Mouse (Mus musculus) stomach, embryonic 16.5 days (tissue): Measurements from ENCODE around the gene Mmrn2. TPM values are rescaled to one million over a fixed set of nuclear protein-coding genes. Genes with fewer than 3 reads are reported as not detected.
A peak's percentile ranks its signal among the peaks of the same experiment; 100 is the strongest.

ENCODE experiments used
- ATAC-seq: fragments of 200-750 bp; cut with Nextera tagmentation; 2 replicates; pipeline ENCODE4 v1.8.0; 2017; ENCODE audit warnings: moderate number of reproducible peaks, moderate TSS enrichment; ENCODE audit not compliant: insufficient read depth, low FRiP score
- H3K27ac ChIP-seq: fragments of 300-500 bp; sonication (generic); 2 replicates; pipeline ENCODE4 v1.5.1; 2014; ENCODE audit warnings: low read length
- H3K27me3 ChIP-seq: fragments of 300-500 bp; sonication (generic); 2 replicates; pipeline ENCODE4 v1.6.1; 2014; ENCODE audit warnings: low read length, control low read depth, mixed read lengths; ENCODE audit not compliant: control insufficient read depth, insufficient read depth
- H3K36me3 ChIP-seq: fragments of 300-500 bp; sonication (generic); 2 replicates; pipeline ENCODE4 v1.6.1; 2014; ENCODE audit warnings: low read length; ENCODE audit not compliant: control insufficient read depth, insufficient read depth
- H3K4me1 ChIP-seq: fragments of 300-500 bp; sonication (generic); 2 replicates; pipeline ENCODE4 v1.6.1; 2014; ENCODE audit warnings: low read length, control low read depth, mixed read lengths; ENCODE audit not compliant: control insufficient read depth, insufficient read depth
- H3K4me2 ChIP-seq: fragments of 300-500 bp; sonication (generic); 2 replicates; pipeline ENCODE4 v1.6.1; 2014; ENCODE audit warnings: low read depth, low read length, mixed read lengths
- H3K4me3 ChIP-seq: fragments of 300-500 bp; sonication (generic); replicated peaks from 2 replicates; pipeline ENCODE4 v1.5.1; 2014; ENCODE audit warnings: mild to moderate bottlenecking, low read length
- H3K9ac ChIP-seq: fragments of 300-500 bp; sonication (generic); 2 replicates; pipeline ENCODE4 v1.6.1; 2014; ENCODE audit warnings: low read length
- H3K9me3 ChIP-seq: fragments of 300-500 bp; sonication (generic); replicated peaks from 2 replicates; pipeline ENCODE4 v1.6.1; 2016; ENCODE audit warnings: low read length, control low read depth; ENCODE audit not compliant: control insufficient read depth
- WGBS: fragments of 180-500 bp; shearing (Covaris S2); extraction: QIAGEN DNeasy Blood & Tissue Kit; methylation state at CpG from one replicate; pipeline ENCODE4 v1.1.7; 2014; 5-methylcytosine and 5-hydroxymethylcytosine counted together
- polyA plus RNA-seq: library from polyadenylated mRNA; unstranded; fragments of >200 nt; fragmentation: Nextera tagmentation; extraction: Ambion mirVana; gene quantifications from 2 replicates; pipeline ENCODE4 v1.2.1, GENCODE M21; 2015

The Mmrn2 gene
- polyA plus RNA-seq, 1 experiment from 2014 or later = 8.5 TPM

DNA sequence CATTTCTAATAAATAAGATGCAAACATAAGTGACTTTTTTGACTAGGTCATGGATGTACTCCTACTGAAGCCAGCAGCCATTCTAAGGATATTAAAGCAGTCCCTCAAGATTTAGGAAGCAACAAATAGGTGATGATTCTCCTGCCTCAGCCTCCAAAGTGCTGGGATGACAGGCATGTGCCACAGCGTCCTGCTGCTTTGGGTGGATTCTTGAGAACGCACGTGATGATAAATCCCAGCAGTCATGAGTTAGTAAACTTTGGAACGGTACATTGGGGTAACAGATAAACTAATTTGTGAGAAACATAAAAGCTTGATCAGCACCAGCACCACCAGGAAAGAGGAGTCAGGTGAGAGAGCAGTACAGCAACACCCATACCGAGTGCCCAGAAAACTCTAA lies 75.2 kb downstream of the Mmrn2 start:
- Histone ChIP-seq H3K27ac (no peak overlapping the region), H3K9me3 (no peaks in the 10 kb centered on the region), H3K27me3 (no peaks in the 10 kb centered on the region), H3K4me1 (peaks cover 16% of the 10 kb centered on the region), H3K36me3 (peaks cover 10% of the 10 kb centered on the region; the same call in 1 of the 2 replicates), H3K4me2 (no peak overlapping the region), H3K9ac (no peak overlapping the region), H3K4me3 (no peak overlapping the region)
- WGBS = 77% methylated on average over 5 of the region's 5 CpGs
- no peak for ATAC-seq

DNA sequence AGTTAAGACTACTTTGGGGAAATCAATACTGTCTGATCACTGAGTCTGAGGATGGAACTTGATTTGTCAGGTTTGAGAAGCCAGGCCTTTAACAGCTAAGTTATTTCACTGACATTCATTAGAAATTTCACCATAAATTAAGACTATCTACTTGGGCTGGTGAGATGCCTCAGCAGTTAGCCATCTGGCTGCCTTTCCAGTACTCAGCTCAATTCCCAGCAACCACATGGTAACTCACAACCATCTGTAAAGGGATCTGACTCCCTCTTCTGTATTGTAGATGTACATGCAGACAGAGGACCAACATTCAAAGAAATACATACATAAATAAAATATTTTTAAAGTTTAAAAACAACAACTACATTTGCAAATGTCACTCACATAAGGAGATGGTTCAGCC lies 76.6 kb downstream of the Mmrn2 start:
- H3K36me3 ChIP-seq = peaks cover 6% of the 10 kb centered on the region; the same call in 1 of the 2 replicates
- no peak for ATAC-seq

DNA sequence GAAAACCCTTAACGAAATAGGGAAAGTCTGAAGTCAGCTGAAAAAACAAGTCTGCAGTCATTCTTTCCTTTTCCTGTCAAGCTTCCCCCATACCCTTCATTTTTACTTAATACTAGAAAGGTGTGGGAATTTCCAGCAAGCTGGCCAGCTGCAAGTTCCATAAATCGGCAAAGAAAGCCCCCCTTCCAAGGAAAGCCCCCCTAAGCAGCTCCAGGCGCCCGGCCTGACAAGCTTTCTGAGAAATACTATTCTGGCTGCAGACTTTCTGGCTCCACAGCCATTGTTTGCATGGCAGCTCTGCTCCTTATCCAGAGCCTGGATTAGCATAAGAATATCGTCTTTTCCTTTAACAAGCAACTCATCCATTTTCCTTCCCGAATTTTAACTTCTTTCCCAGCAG lies 78.4 kb downstream of the Mmrn2 start:
- H3K4me3 ChIP-seq = no peak overlapping the region
- no peak overlapping the region for H3K4me2 ChIP-seq
- H3K36me3 ChIP-seq = no peaks in the 10 kb centered on the region
- 27% methylated on average over 6 of the region's 6 CpGs for WGBS
- H3K27me3 ChIP-seq = no peaks in the 10 kb centered on the region
- no peak overlapping the region for H3K9ac ChIP-seq
- peak; percentile 45; the same call in 1 of the 2 replicates for ATAC-seq
- no peaks in the 10 kb centered on the region for H3K9me3 ChIP-seq
- peak overlapping the region; percentile 60 for H3K27ac ChIP-seq
- H3K4me1 ChIP-seq = peaks cover 16% of the 10 kb centered on the region

More for the DNA sequence above, 76.6 kb downstream of the Mmrn2 start:
- Histone ChIP-seq H3K9me3 (no peaks in the 10 kb centered on the region), H3K27me3 (no peaks in the 10 kb centered on the region), H3K9ac (no peak overlapping the region), H3K4me3 (no peak overlapping the region), H3K27ac (no peak overlapping the region), H3K4me1 (peaks cover 16% of the 10 kb centered on the region), H3K4me2 (no peak overlapping the region)

Other genes starting within 250 kb of the Mmrn2 start
- gene Npy4r, start 223.0 kb upstream of the Mmrn2 start, polyA plus RNA-seq = 0.46 and 0.47 TPM in 2 replicates
- 0.29 and 0.31 TPM in 2 replicates for gene Gprin2, start 173.8 kb upstream of the Mmrn2 start, polyA plus RNA-seq
- 1.4 and 1.6 TPM in 2 replicates for gene Syt15, start 155.9 kb upstream of the Mmrn2 start, polyA plus RNA-seq
- 5.6 and 6.1 TPM in 2 replicates for gene Shld2, start 65.0 kb upstream of the Mmrn2 start, polyA plus RNA-seq
- gene Glud1, start 64.7 kb upstream of the Mmrn2 start, polyA plus RNA-seq = 62.5 and 64.0 TPM in 2 replicates
- 23.6 and 47.2 TPM in 2 replicates for gene Fam25c, start 20.0 kb upstream of the Mmrn2 start, polyA plus RNA-seq
- gene Sncg, start 676 bp upstream of the Mmrn2 start, polyA plus RNA-seq = 31.3 and 35.0 TPM in 2 replicates
- 22.4 and 22.9 TPM in 2 replicates for gene Bmpr1a, start 127.9 kb downstream of the Mmrn2 start, polyA plus RNA-seq
- not detected in 2 replicates for gene 9230112D13Rik, start 147.3 kb downstream of the Mmrn2 start, polyA plus RNA-seq
- gene Ldb3, start 213.2 kb downstream of the Mmrn2 start, polyA plus RNA-seq = 4.4 and 30.9 TPM in 2 replicates
- 0.06 TPM in 1 of 2 replicates, not detected in the other for gene Opn4, start 224.7 kb downstream of the Mmrn2 start, polyA plus RNA-seq